In the genomic region with DNA sequence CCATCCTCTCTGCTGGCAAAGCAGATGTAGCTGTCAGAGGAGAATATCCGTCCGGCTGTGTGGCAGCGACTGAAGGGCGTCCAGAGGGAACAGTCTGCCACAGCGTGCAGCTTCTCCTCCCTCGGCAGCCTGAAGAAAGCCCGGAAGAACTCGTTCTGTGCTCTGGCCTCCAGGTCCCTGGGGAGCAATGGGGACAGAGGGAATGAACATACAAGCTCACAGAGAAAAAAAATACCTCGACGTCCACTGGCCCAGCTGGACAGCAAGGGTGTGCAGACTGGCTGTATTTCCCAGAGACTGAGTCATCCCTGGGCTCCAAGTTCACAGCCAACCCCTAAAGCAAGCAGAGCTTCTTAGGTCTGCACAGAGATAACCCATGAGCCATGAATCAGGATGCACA, we compare ENCODE assay signal across 12 mouse cellular contexts. TPM values are rescaled to one million over a fixed set of nuclear protein-coding genes. Genes with fewer than 3 reads are reported as not detected.
A peak's percentile ranks its signal among the peaks of the same experiment; 100 is the strongest.
DNase-seq lines count a peak whose midpoint lies in the region; ATAC-seq and TF ChIP-seq lines count a peak whose summit lies in the region.
"Had no signal": no experiment of that assay in that cellular context is flagged by ENCODE, and none has a peak within 500 bp of the region (broad histone marks: within the 10 kb centered on the region; RNA-seq: fewer than 3 reads in every experiment).

No protein-coding gene starts in this region.

- H3K36me3 ChIP-seq in kidney, adult 2 months (ENCODE audit: control insufficient read depth, insufficient read depth, low read length), result no peaks in the 10 kb centered on the region
- H3K36me3 ChIP-seq in kidney, embryonic 14.5 days (ENCODE audit: control insufficient read depth, insufficient read depth, low read length), result no peaks in the 10 kb centered on the region

- H3K4me3 ChIP-seq in kidney, adult 2 months (ENCODE audit: insufficient read depth, low read depth, low read length), result no peak overlapping the region
- no peak overlapping the region for H3K4me3 ChIP-seq in kidney, embryonic 14.5 days (ENCODE audit: low read length)
- H3K4me3 ChIP-seq in gastrocnemius, adult 2 months, result no peak overlapping the region
- H3K4me3 ChIP-seq: limb, embryonic 15.5 days had no signal

- H3K9ac ChIP-seq in kidney, embryonic 14.5 days (ENCODE audit: low read depth, low read length), result no peak overlapping the region
- H3K9ac ChIP-seq: limb, embryonic 15.5 days had no signal

- no peaks in the 10 kb centered on the region for H3K27me3 ChIP-seq in kidney, adult 2 months (replicated peaks; ENCODE audit: control insufficient read depth, insufficient read depth, low read length)
- H3K27me3 ChIP-seq in kidney, embryonic 14.5 days (ENCODE audit: control insufficient read depth, insufficient read depth, low read length), result no peaks in the 10 kb centered on the region
- H3K27me3 ChIP-seq: limb, embryonic 15.5 days had no signal

- no peaks in the 10 kb centered on the region for H3K9me3 ChIP-seq in kidney, embryonic 14.5 days (ENCODE audit: control insufficient read depth, low read length)
- H3K9me3 ChIP-seq: limb, embryonic 15.5 days had no signal

- no peak overlapping the region for H3K4me2 ChIP-seq in kidney, embryonic 14.5 days (replicated peaks; ENCODE audit: low read depth, low read length)
- H3K4me2 ChIP-seq: limb, embryonic 15.5 days had no signal

- TF ChIP-seq CTCF in kidney, adult 2 months (conservative IDR thresholded peaks at IDR 0.05; ENCODE audit: insufficient read depth, insufficient read length, low read depth, low read length), result no peak
- TF ChIP-seq CTCF in gastrocnemius, adult 2 months (IDR thresholded peaks at IDR 0.05), result no peak

- no peak for ATAC-seq in kidney, embryonic 14.5 days (ENCODE audit: low FRiP score, low TSS enrichment)
- no peak for ATAC-seq in monocyte, adult 5-6 weeks (replicated peaks; ENCODE audit: insufficient number of reproducible peaks, low FRiP score, low TSS enrichment, poor library complexity, severe bottlenecking)
- ATAC-seq: inflammation-experienced regulatory T-cells, adult 6 months had no signal

- H3K4me1 ChIP-seq in kidney, adult 2 months (ENCODE audit: control insufficient read depth, insufficient read depth, low read length), result no peaks in the 10 kb centered on the region
- H3K4me1 ChIP-seq in kidney, embryonic 14.5 days (ENCODE audit: control insufficient read depth, insufficient read depth, low read length), result no peaks in the 10 kb centered on the region
- H3K4me1 ChIP-seq: limb, embryonic 15.5 days had no signal

- WGBS in kidney, adult 2 months, result 55% methylated on average over 10 of the region's 10 CpGs
- 39% methylated on average over 10 of the region's 10 CpGs for WGBS in kidney, embryonic 14.5 days

- TF ChIP-seq POLR2A in kidney, adult 2 months (IDR thresholded peaks at IDR 0.05; ENCODE audit: low read depth, low read length), result no peak

- intact Hi-C loops in gastrocnemius, adult 2 months (cut with DNase I), result no loop called here

- H3K27ac ChIP-seq in kidney, adult 2 months (ENCODE audit: insufficient read depth, low read depth, low read length), result no peak overlapping the region; the same call in 1 of the 2 replicates
- no peak overlapping the region for H3K27ac ChIP-seq in kidney, embryonic 14.5 days (ENCODE audit: low read depth, low read length)
- peak overlapping the region; percentile 78 for H3K27ac ChIP-seq in gastrocnemius, adult 2 months
- H3K27ac ChIP-seq: limb, embryonic 15.5 days had no signal

- DNase-seq in kidney, adult 2 months, result peak; percentile 56
- DNase-seq in MN1 (ENCODE audit: low spot score), result peak; percentile 74
- peak; percentile 61 for DNase-seq in gastrocnemius, adult 2 months
- peak; percentile 19 for DNase-seq in kidney, adult 9 months
- no peak for DNase-seq in urinary bladder, postnatal 36 days (ENCODE audit: low spot score in 2 of 2)
- DNase-seq in frontal cortex, postnatal 10 days (ENCODE audit: low spot score in 2 of 2), result no peak
- DNase-seq: retina, postnatal 1 day; thymus, postnatal 4 days had no signal

RNA-seq across cellular contexts. Expression of a gene that starts 26.5 kb away (rescaled TPM):
- polyA plus RNA-seq in kidney, adult 2 months (2012; rRNA removed), result 209 and 261 TPM in 2 replicates
- polyA plus RNA-seq in kidney, embryonic 14.5 days (2014; fragmentation: Nextera tagmentation; extraction: Ambion mirVana), result 756 and 1,061 TPM in 2 replicates
- total RNA-seq in gastrocnemius, adult 2 months (2021), result 100 to 1,000 TPM; 512 to 578 TPM
- total RNA-seq in monocyte, adult 5-6 weeks (2017), result 264 to 334 TPM (median 266 TPM) in 3 replicates

Comparison
In these comparisons a context has a peak if more than half of its experiments do, and no peak if none do; other contexts are left out.
1. DNase-seq: peak in kidney, adult 2 months (single experiment), MN1 (single experiment), gastrocnemius, adult 2 months (single experiment) and kidney, adult 9 months (single experiment); none in urinary bladder, postnatal 36 days (0 of 2) and frontal cortex, postnatal 10 days (0 of 2).